Mouse (Mus musculus) left cerebral cortex, adult 18-20 months (tissue): Measurements from ENCODE around the gene Cdc42ep1. TPM values are rescaled to one million over a fixed set of nuclear protein-coding genes. Genes with fewer than 3 reads are reported as not detected.
A peak's percentile ranks its signal among the peaks of the same experiment; 100 is the strongest.
"Not testable (repeated sequence)": the region's sequence is repeated elsewhere in the genome, so short reads cannot be mapped to it uniquely, and the experiment has no call there.

Experiments
- DNase-seq, 2 experiments: peaks; one replicate each; pipeline ENCODE4 v3.0.0; 2021 to 2022; ENCODE audit warnings: low spot score in 2 of 2, mixed read lengths in 1 of 2
- microRNA-seq, 2 experiments: library from miRNA; unstranded; fragments of <30 nt; microRNA quantifications; one replicate each; pipeline ENCODE4 v1.2.0; 2021
- total RNA-seq, 2 experiments: library from RNA; stranded (reverse); gene quantifications; 2 replicates each; pipeline ENCODE4 v1.2.3; 2021

Cdc42ep1 gene
- total RNA-seq, 2 experiments from 2014 or later = 15.3 to 16.3 TPM

GRCm38 (mm10) chr15:78876991-78877809 is 34.8 kb downstream of the Cdc42ep1 start, which contains the start of gene Gga1:
Gene Gga1, plus strand, starts transcription at chr15:78877190.
- peak; percentile 95 to 96 for DNase-seq

GRCm38 (mm10) chr15:78877810-78878390 is 35.5 kb downstream of the Cdc42ep1 start:
- DNase-seq = no peak

- DNase-seq = not testable (repeated sequence)
These were observed 36.5 kb downstream of the Cdc42ep1 start for GRCm38 (mm10) chr15:78878792-78879516.

GRCm38 (mm10) chr15:78880432-78880831 is 38.0 kb downstream of the Cdc42ep1 start:
- no peak for DNase-seq

GRCm38 (mm10) chr15:78881828-78882227 is 39.4 kb downstream of the Cdc42ep1 start:
- DNase-seq = no peak

GRCm38 (mm10) chr15:78889401-78889853 is 47.0 kb downstream of the Cdc42ep1 start:
- DNase-seq = no peak

GRCm38 (mm10) chr15:78892440-78892839 is 50.0 kb downstream of the Cdc42ep1 start:
- no peak for DNase-seq

- DNase-seq = no peak
These were observed 52.3 kb downstream of the Cdc42ep1 start for GRCm38 (mm10) chr15:78894726-78895125.

GRCm38 (mm10) chr15:78895741-78896140 is 53.3 kb downstream of the Cdc42ep1 start:
- DNase-seq = no peak

GRCm38 (mm10) chr15:78896149-78896548 is 53.7 kb downstream of the Cdc42ep1 start:
- no peak for DNase-seq

GRCm38 (mm10) chr15:78897488-78897887 is 55.1 kb downstream of the Cdc42ep1 start:
- no peak for DNase-seq

- DNase-seq = no peak
These were observed 56.1 kb downstream of the Cdc42ep1 start for GRCm38 (mm10) chr15:78898507-78899001.

- no peak for DNase-seq
These were observed 57.0 kb downstream of the Cdc42ep1 start, which contains the start of gene Gm49510 for GRCm38 (mm10) chr15:78899409-78899739. Gene Gm49510, plus strand, starts transcription at chr15:78899667.

- peak; percentile 57 to 72 for DNase-seq
These were observed 57.5 kb downstream of the Cdc42ep1 start, which contains the start of gene Sh3bp1 for GRCm38 (mm10) chr15:78899740-78900584. Gene Sh3bp1, plus strand, starts transcription at chr15:78899768.

Small RNAs within 50 kb of the gene (microRNA-seq; reads per million reads assigned to microRNA genes)
- gene Mir6955 = 1.7 reads per million in 2 experiments

Other genes starting within 250 kb of the Cdc42ep1 start
- 10 to 100 TPM; 10.1 to 10.4 TPM for gene Cyth4, start 245.6 kb upstream of the Cdc42ep1 start, total RNA-seq
- 100 to 1,000 TPM; 165 to 168 TPM for gene Elfn2, start 123.9 kb upstream of the Cdc42ep1 start, total RNA-seq
- gene Mfng, start 69.1 kb upstream of the Cdc42ep1 start, total RNA-seq = 1 to 10 TPM; 3.8 to 4.2 TPM
- gene Card10, start 39.6 kb upstream of the Cdc42ep1 start, total RNA-seq = 1 to 10 TPM; 4.8 to 4.9 TPM
- not detected for gene Lgals2, start 12.9 kb downstream of the Cdc42ep1 start, total RNA-seq
- 10 to 100 TPM; 64.6 to 67.2 TPM for gene Gga1, start 34.6 kb downstream of the Cdc42ep1 start, total RNA-seq
- gene Gm49510, start 57.0 kb downstream of the Cdc42ep1 start, total RNA-seq = under 1 TPM in 1 of 2 experiments, not detected in 1; 0.52 TPM
- 10 to 100 TPM; 33.8 to 39.9 TPM for gene Sh3bp1, start 57.1 kb downstream of the Cdc42ep1 start, total RNA-seq
- gene Pdxp, start 71.3 kb downstream of the Cdc42ep1 start, total RNA-seq = 100 to 1,000 TPM; 178 to 191 TPM
- 10 to 100 TPM; 26.4 to 26.8 TPM for gene Lgals1, start 84.1 kb downstream of the Cdc42ep1 start, total RNA-seq
- gene Nol12, start 92.3 kb downstream of the Cdc42ep1 start, total RNA-seq = 10 to 100 TPM; 37.3 to 44.0 TPM
- 10 to 100 TPM; 11.0 to 11.3 TPM for gene Triobp, start 105.1 kb downstream of the Cdc42ep1 start, total RNA-seq
- 10 to 100 TPM; 79.6 to 93.8 TPM for gene H1f0, start 185.8 kb downstream of the Cdc42ep1 start, total RNA-seq
- gene Galr3, start 199.3 kb downstream of the Cdc42ep1 start, total RNA-seq = under 1 TPM; 0.82 to 0.98 TPM
- 10 to 100 TPM; 17.8 to 24.9 TPM for gene Ankrd54, start 220.3 kb downstream of the Cdc42ep1 start, total RNA-seq
- gene Eif3l, start 232.6 kb downstream of the Cdc42ep1 start, total RNA-seq = 10 to 100 TPM; 66.5 to 68.2 TPM